14 mouse cellular contexts compared by ENCODE assay signal in the genomic region with DNA sequence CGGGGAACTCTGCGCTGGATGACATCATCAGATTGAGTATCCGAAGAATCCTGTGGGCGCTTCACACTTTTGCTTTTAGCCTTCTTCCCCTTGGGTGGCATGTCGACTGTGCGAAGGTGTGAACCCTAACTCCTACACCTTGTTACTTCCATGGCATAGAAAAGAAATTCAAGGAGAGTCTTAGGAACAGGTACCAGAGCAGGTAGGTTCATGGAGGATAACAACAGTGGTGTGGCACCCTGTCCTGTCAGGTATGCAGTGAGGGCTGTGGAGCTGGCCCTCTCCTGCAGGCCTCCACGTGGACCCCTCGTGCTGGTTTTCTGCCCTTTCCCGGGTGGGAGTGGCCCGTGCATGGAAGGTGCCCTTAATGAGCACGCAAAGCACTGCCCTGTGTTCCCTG. TPM values are rescaled to one million over a fixed set of nuclear protein-coding genes. Genes with fewer than 3 reads are reported as not detected.
"Had no signal": no experiment of that assay in that cellular context is flagged by ENCODE, and none has a peak within 500 bp of the region (broad histone marks: within the 10 kb centered on the region; RNA-seq: fewer than 3 reads in every experiment).

Gene Gm1140 (minus strand): TSS at position 101 of the 400 bp plus-strand sequence.

RNA-seq across cellular contexts. Expression of gene Gm1140, which starts in this region (rescaled TPM):
- polyA plus RNA-seq: neural tube, embryonic 11.5 days; neural tube, embryonic 12.5 days; neural tube, embryonic 13.5 days; neural tube, embryonic 14.5 days; neural tube, embryonic 15.5 days; small intestine, adult 2 months; spleen, adult 2 months; stomach, embryonic 14.5 days; stomach, embryonic 15.5 days; stomach, embryonic 16.5 days; stomach, postnatal 0 days; thymus, adult 2 months; thymus, postnatal 0 days; urinary bladder, adult 2 months had no signal
